Mouse (Mus musculus) liver, adult 2 months (tissue): Measurements from ENCODE around the gene Pvalb.

Source experiments
- CTCF ChIP-seq: fragments of 200-500 bp; IDR thresholded peaks from 2 replicates; pipeline ENCODE4 v1.5.1; 2011; ENCODE audit warnings: low read depth, low read length, control low read depth
- POLR2A ChIP-seq: fragments of 200-500 bp; IDR thresholded peaks from 2 replicates; pipeline ENCODE4 v1.6.1; 2011; ENCODE audit warnings: low read length, control low read depth; ENCODE audit not compliant: insufficient read depth; ENCODE audit errors: extremely low read depth

DNA sequence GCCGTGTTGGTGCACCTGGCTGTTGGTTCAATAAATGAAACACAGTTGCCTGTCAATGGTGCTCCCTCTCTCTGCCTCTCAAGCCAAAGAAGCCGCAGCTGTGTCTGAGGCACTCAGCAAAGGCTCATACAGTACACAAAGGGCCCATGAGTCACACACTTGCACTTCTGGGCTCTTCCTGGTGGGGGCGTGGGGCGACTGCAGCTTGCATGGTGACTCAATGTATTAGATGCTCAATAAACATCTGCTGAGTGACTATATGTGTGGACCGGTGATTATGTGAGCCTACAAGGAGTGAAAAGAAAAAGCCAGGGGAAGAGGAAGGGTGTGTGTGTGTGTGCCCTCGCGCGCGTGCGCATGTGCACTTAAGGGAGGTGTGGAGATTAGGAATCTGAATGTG, 34.5 kb downstream of the Pvalb start:
- no peak for TF ChIP-seq CTCF
- no peak for TF ChIP-seq POLR2A
